Mouse (Mus musculus) layer of hippocampus, postnatal 10 days (tissue): ENCODE data around the gene Oosp2. TPM values are rescaled to one million over a fixed set of nuclear protein-coding genes. Genes with fewer than 3 reads are reported as not detected.

ENCODE experiments used
- DNase-seq, 2 experiments: peaks; one replicate each; pipeline ENCODE4 v3.0.0; 2021; ENCODE audit warnings: low spot score in 2 of 2
- total RNA-seq, 2 experiments: library from RNA; stranded (reverse); gene quantifications; 2 replicates each; pipeline ENCODE4 v1.2.3; 2021

Oosp2 gene
- total RNA-seq, 2 experiments from 2014 or later = not detected

DNA sequence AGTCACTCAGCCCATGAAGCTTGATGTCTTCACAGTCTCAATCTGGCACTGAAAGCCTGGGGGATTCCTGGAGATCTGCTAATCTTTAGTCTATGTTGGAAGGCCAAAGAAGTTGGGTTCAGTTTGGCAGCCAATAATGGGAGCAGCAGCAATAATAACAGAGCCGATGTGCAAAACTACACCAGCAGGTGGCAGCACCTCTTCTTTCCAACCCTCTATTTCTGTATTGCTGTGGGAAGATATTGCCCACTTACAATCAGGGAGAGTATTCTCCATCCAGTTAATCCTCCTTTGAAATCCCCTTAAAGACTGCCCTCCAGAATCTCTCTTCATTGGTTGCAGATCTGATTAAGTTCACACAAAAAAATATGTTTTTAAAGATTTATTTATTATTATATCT lies 52.2 kb downstream of the Oosp2 start:
- DNase-seq = peak; percentile 57 to 64

- no peak for DNase-seq
These were observed 55.8 kb downstream of the Oosp2 start, which contains the start of gene Ms4a6d for GRCm38 (mm10) chr19:11604603-11605002. TSS of gene Ms4a6d (minus strand) at chr19:11604849.

GRCm38 (mm10) chr19:11602026-11602425 lies 58.3 kb downstream of the Oosp2 start:
- peak; percentile 29 to 44 for DNase-seq

DNA sequence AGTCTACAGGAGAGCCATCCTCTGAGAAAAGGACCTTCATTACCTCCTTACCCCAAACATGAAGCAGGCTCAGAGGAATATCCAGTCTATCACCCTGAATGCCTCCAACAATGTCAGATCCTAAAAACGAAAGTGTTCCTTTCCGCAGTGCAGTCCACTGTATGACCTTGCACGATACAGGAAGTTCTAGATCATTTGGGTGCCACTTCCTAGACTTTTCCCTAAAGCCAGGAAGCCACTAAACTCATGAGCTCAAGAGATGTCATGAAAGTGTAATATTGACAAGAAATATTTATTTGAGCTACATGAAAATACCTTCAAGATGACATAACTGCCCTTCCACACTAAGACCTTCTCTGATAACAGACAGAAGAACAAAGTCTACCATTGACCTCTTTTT lies 59.0 kb downstream of the Oosp2 start:
- no peak for DNase-seq

Other genes with a start within 250 kb of the Oosp2 start
- not detected for gene Ms4a4b, start 217.0 kb downstream of the Oosp2 start, total RNA-seq
- 1 to 10 TPM; 1.8 to 2.0 TPM for gene Ms4a6c, start 191.2 kb downstream of the Oosp2 start, total RNA-seq
- 1 to 10 TPM; 1.1 to 1.4 TPM for gene Gm8369, start 174.6 kb downstream of the Oosp2 start, total RNA-seq
- 1 to 10 TPM; 1.2 to 2.1 TPM for gene Ms4a6b, start 144.0 kb downstream of the Oosp2 start, total RNA-seq
- not detected for gene Ms4a4d, start 123.8 kb downstream of the Oosp2 start, total RNA-seq
- 1 to 10 TPM in 1 of 2 experiments, under 1 TPM in 1; 0.25 to 1.2 TPM for gene Ms4a6d, start 55.7 kb downstream of the Oosp2 start, total RNA-seq
- not detected for gene Ms4a2, start 36.8 kb downstream of the Oosp2 start, total RNA-seq
- gene Ms4a3, start 19.7 kb downstream of the Oosp2 start, total RNA-seq = not detected
- not detected for gene Oosp1, start 30.6 kb upstream of the Oosp2 start, total RNA-seq
- not detected for gene Oosp3, start 36.5 kb upstream of the Oosp2 start, total RNA-seq
- not detected for gene Gif, start 87.0 kb upstream of the Oosp2 start, total RNA-seq
- 10 to 100 TPM; 45.4 to 46.7 TPM for gene Mrpl16, start 109.8 kb upstream of the Oosp2 start, total RNA-seq
- 10 to 100 TPM; 19.1 to 23.2 TPM for gene Stx3, start 158.8 kb upstream of the Oosp2 start, total RNA-seq
- gene Olfr1417, start 178.7 kb upstream of the Oosp2 start, total RNA-seq = not detected
- gene Olfr1418, start 200.5 kb upstream of the Oosp2 start, total RNA-seq = not detected
- gene Olfr1419, start 214.5 kb upstream of the Oosp2 start, total RNA-seq = not detected
- not detected for gene Olfr1420, start 226.0 kb upstream of the Oosp2 start, total RNA-seq